Mouse (Mus musculus) embryo, embryonic 10 days (tissue): Measurements from ENCODE around the gene N4bp2.
A peak's percentile ranks its signal among the peaks of the same experiment; 100 is the strongest.
"Not testable (repeated sequence)": the region's sequence is repeated elsewhere in the genome, so short reads cannot be mapped to it uniquely, and the experiment has no call there.

Experiments
- DNase-seq: peaks from one replicate; pipeline ENCODE4 v3.0.0-alpha.2; 2015; ENCODE audit warnings: low spot score

The N4bp2 gene

GRCm38 (mm10) chr5:65763916-65764785, 830 bp downstream of the N4bp2 start:
- peak; percentile 82 for DNase-seq

GRCm38 (mm10) chr5:65764786-65765634, 1.7 kb downstream of the N4bp2 start:
- peak; percentile 96 for DNase-seq

GRCm38 (mm10) chr5:65765635-65765911, 2.3 kb downstream of the N4bp2 start:
- no peak for DNase-seq

- no peak for DNase-seq
These were observed 4.7 kb downstream of the N4bp2 start for GRCm38 (mm10) chr5:65768007-65768406.

GRCm38 (mm10) chr5:65770065-65770464, 6.7 kb downstream of the N4bp2 start:
- DNase-seq: no peak

DNA sequence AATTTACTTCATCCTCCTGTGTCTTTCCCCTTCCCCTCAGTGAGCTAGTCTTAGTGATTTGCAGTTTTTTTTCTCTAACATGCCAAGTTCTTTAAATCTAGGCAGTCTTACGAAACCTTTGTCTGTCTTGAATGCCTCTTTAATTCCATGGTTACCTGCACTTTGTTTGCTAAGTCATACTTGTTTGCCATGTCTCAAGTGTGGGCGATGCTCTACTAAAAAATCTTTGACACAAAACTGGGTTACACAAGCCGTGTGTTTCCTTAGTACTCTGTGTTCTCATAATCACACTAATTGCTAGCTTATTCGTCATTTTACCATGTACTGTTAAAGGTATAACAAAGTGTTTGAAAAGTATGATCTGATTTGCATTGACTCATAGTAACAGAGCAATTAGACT, 7.2 kb downstream of the N4bp2 start:
- DNase-seq: no peak

DNA sequence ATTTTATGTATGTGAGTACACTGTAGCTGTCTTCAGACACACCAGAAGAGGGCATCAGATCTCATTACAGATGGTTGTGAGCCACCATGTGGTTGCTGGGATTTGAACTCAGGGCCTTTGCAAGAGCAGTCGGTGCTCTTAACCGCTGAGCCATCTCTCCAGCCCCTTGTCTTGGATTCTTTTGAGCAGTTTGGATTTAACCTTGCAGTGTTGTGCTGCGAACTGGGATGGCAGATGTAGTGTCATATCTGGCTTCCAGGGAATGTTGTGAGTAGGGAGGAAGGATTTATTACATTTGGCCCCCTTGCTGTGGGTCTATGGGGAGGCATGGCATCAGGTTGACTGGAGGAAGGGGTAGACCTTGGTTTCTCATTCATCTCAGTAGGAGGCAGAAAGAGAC, 10.6 kb downstream of the N4bp2 start:
- not testable (repeated sequence) for DNase-seq

DNA sequence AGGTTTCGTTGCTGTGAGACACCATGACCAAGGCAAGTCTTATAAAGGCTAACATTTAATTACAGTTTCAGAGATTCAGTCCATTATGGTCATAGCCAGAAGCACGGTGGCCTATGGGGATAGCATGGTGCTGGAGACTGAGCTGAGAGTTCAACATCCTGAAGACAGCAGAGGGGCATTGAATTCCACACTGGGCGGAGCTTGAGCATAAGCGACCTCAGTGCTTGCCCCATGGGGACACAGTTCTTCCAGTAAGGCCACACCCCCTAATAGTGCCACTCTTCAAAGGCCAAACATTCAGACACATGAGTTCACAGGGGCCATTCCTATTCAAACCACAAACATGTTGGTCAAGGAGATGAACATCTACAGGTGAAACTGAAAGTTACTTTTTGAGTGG, 12.8 kb downstream of the N4bp2 start:
- DNase-seq: no peak

DNA sequence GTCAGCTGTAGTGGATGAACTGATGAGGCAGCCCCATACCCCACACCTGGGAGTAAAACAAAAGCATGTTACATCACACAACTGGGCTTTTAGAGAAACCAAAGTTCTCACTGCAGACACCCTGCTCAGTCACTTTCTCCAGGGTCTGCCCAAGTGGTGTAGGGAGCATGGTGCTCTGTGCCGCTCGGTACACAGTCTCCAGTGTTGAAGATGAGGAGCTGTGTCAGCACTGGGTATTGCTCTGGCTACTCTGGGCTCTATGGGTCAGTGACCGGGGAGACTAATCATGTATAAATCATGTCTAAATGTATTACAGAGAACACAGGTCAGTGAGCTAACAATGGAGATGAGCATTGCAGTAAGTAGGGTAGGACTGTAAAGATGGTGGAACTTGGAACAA, 13.6 kb downstream of the N4bp2 start:
- no peak for DNase-seq

- DNase-seq: not testable (repeated sequence)
These were observed 15.7 kb downstream of the N4bp2 start for GRCm38 (mm10) chr5:65778986-65779385.

DNA sequence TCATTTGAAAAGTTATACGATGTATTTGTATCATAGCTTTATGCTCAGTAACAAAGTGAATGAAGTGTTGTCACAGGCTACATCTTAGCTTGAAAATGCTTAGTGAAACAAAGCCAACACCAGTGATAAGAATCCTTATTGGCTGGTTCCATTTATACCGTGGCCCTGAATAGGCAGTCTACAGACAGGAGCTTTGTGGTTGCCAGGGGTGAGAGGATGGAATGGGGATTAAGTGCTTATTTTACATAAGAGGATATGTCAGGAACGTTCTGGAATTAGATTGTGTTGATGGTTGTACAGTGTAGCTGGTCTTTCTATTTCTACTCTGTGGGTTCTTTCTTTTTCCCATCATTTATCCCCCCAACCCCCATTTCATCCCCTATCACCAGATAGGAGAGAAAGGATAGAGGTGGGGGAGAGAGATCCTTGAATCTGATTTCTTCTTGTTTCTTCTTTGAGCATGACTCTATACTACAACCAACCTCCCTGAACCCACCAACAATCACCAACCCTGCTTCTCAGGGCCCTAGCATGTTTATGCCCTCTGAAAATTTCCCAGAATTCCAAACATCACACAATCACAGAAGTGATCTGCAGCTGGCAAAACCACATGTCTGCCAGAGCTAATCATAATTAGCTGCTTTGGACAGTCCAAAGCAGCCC, 16.2 kb downstream of the N4bp2 start:
- DNase-seq: no peak

DNA sequence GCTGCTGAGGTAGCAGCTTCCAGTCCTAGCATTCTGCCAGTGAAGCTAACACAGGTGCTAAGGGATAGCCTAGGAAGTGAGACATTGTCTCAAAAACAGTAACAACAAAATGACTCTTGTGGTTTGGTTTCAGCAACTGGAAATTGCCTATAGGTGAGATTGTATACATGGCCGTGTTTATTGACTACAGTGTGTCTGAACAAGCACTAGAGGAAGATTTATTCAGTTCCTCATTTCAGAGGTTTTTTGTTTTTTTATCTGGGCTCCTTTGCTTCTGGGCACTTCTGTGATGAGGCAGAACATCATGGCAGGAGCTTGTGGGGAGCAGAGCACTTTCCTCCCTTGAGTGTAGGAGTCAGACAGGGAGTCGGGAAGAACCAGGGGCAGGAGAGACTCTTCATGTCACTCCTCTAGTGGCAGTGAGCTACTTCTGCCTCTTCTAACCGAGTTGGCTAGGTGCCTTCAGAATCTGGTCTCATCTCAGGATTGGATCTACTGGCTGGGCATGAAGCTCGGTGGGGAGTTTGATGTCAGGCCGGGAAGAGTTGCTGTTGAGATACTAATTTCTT, 17.9 kb downstream of the N4bp2 start:
- no peak for DNase-seq

DNA sequence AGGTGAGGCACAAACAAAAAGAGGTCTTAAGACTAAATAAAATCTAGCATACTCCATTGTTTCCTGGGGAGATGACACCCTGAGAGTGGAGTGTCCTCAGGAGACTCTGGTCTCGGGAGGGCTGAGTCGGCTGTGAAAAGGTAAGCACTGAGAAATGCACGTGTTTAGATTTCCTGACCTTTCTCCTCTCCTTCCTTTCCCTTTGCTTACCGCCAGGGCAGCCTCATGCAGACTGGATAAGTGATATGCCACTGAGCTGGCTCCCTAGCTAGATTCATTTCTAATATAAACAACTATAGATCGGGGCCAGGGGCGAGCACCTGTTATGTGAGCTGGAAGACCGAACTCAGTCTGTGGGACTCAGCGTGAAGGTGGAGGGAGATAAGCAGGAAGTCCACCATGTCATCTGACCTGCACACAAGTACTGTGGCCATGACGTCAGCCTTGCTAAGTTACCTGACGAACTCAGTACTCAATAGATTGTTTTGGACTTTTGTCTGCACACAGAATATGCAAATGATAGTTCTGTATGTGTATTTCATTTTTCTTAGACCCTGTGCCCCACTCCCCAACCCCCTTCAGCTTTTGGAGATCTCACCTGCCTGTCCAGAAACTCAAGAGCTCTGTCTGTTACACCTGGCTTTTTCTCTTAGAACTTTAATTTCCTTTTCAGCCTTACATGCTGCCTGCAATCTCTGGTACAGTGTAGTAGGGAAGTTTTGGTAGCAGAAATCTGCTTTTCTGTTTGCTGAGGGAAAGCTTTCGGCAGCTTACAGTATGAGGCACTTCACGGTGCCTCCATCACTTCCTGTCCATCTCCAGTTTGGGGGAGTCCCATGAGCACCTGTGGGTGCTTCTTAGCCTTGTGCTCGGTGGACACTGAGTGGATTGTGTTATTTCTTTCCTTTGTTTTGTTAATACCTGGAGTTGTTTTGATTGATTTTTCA, 18.7 kb downstream of the N4bp2 start:
- no peak for DNase-seq

DNA sequence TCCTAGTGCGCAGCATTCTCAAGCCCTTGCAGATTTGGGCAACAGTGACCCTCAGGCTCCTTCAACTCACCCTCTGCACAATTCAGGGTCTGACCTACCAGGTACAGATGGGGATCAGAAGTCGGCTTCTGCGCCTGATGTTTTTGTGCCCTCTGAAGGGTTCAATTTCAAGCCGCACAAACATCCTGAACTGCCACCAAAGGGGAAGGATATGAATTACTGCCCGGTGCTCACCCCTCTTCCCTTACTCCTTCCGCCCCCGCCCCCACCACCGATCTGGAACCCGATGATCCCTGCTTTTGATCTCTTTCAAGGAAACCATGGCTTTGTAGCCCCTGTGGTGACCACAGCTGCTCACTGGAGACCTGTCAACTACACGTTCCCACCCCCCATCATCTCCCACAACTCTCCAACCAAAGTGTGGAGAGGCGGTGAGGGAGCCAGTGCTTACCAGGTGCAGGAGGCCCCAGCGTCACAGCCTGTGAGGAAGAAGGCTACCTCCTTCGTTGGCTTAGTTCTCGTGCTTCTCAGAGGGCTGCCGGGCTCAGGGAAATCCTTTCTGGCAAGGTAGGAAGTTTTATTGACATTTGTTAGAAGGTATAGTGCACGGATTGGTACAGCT, 27.4 kb downstream of the N4bp2 start:
- no peak for DNase-seq

DNA sequence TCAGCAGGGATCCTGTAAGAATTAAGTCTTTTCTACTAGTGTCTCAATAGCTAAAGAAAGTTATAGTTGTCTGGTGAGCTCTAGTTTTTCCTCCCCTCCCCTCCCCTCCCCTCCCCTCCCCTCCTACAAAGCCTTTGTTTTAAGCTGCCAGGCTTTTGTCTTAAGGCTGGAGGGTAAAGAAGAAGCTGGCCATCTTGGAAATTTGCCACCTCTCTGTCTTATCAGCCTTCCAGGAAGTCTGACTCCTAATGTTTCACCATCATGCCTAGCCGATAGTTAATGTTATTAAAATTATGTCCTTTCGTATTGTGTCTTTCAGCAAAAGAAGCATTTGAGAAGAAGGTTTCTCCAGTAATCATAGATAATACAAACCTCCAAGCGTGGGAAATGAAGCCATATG, 30.9 kb downstream of the N4bp2 start:
- no peak for DNase-seq

DNA sequence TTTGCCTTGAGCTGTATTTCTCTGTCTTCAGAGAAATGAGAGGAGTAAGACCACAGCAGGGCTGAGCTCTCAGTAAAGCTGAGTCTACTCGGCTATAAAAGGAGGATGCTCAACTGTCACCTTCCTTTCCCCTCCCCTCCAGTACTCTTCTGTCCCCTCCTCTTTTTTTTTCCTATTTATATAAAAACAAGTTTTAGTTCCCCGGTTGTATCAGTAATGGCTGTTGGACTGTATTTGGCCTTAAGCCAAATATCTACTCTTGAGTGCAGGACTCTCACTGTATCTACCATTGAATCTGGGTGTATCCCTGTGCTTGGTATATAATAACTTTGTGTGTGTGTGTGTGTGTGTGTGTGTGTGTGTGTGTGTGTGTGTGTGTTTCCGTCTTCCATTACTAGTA, 31.4 kb downstream of the N4bp2 start:
- DNase-seq: no peak

- no peak for DNase-seq
These were observed 32.1 kb downstream of the N4bp2 start for GRCm38 (mm10) chr5:65795293-65795993.

DNA sequence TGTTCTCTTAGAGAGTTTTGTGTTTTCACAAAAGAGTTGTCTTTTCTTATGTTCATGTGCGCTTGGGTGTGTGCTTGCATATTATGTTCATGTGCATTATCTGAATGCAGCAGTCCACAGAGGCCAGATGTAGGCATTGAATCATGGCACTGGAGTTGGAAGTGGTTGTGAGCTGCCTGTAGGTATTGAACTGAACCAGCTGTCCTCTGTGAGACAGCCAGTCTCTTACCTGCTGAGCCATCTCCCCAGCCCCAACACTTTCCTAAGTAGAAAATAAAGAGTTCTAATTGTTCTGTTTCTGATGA, 32.6 kb downstream of the N4bp2 start:
- no peak for DNase-seq

DNA sequence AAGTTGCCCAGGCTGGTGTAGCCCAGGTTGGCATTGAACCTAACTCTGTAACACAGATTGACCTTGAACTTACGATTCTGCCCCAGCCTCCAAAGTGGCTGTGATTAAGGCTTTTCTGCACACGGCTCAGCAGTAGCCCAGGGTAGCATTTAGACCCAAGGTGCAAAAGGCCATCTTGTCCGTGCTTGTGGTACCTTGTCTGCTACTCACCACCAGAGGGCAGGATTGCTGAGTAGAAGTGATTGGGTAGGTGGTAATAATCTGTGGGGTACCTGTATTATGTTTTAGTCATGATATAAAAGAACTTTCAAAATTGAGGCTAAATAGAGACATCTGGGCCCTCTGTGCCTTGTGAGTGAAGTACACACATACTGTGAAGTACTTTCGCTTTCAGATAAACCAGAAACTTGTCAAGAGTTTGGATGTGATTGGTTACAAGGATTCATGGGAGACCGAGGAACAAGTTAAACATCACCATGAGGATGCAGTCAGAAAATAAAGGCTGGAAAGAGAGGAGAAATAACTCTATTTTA, 60.3 kb downstream of the N4bp2 start:
- DNase-seq: peak; percentile 68

DNA sequence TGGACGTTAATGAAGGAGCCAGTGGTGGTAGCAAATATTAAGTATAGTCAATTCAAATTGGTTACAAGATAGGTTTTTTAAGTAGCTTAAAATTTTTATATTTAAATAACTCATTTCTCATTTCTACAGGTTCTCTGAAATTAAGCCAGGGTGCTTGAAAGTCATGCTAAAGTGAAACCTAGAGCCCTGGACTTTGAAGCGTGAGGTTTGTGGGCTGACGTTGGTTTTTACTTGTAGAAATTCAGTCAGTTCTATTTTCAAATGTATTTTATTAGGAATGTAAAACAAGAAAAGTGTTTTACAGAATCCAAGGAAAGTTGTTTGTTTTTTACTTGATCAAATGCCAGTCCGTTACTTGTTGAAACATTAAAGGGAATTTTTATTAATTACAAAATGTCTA, 63.2 kb downstream of the N4bp2 start:
- no peak for DNase-seq
